24 mouse cellular contexts compared by ENCODE assay signal in the genomic region with DNA sequence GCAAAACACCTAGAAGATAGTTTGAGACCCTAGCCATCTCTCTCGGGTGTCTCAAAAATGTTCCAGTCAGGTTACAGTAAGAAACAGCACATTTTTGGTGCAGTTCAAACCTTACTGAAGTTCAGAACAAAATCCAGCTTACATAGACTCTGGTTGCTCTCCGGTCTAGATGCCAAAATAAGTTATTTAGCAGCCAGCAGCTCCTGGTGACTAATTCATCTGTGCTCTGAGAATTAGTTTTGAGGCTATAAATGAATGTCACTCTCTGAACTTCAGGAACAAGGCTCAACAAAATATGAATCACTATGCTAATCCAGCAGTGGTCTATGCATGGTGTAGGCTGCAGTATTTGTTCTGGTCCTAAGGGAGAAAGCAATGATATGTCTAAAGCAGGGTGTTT.
DNase-seq lines count a peak whose midpoint lies in the region; ATAC-seq and TF ChIP-seq lines count a peak whose summit lies in the region.
"Had no signal": no experiment of that assay in that cellular context is flagged by ENCODE, and none has a peak within 500 bp of the region (broad histone marks: within the 10 kb centered on the region; RNA-seq: fewer than 3 reads in every experiment).

No protein-coding gene starts in this region.

- H3K36me3 ChIP-seq in heart, adult 2 months (ENCODE audit: control insufficient read depth, insufficient read depth, low read length): peaks cover 3% of the 10 kb centered on the region
- no peaks in the 10 kb centered on the region for H3K36me3 ChIP-seq in heart, embryonic 14.5 days (ENCODE audit: control insufficient read depth, insufficient read depth, low read length)
- H3K36me3 ChIP-seq: forebrain, embryonic 15.5 days; liver, embryonic 13.5 days; midbrain, embryonic 13.5 days; neural tube, embryonic 13.5 days had no signal

- H3K9me3 ChIP-seq in heart, embryonic 14.5 days (ENCODE audit: control insufficient read depth, low read length): no peaks in the 10 kb centered on the region
- H3K9me3 ChIP-seq: forebrain, embryonic 15.5 days; liver, embryonic 13.5 days; midbrain, embryonic 13.5 days; neural tube, embryonic 13.5 days had no signal

- no peak for ATAC-seq in heart, embryonic 14.5 days (ENCODE audit: insufficient number of reproducible peaks, insufficient read depth, low FRiP score, low read depth)
- peak; percentile 57 for ATAC-seq in Patski
- ATAC-seq: forebrain, embryonic 15.5 days; midbrain, embryonic 13.5 days had no signal

- POLR2A ChIA-PET in Patski (lab: Charles Lee): interaction anchor here (1.2 kb wide), 1 partner anchor 15 kb away, joined by 3 read pairs; no protein-coding TSS in a partner anchor

- peak overlapping the region; percentile 38 for H3K27ac ChIP-seq in heart, adult 2 months
- peak overlapping the region; percentile 67 to 70 for H3K27ac ChIP-seq in heart, embryonic 14.5 days (replicated peaks in 1 of 2; ENCODE audit: control insufficient read depth in 1 of 2, insufficient read depth in 1 of 2, low read depth in 2 of 2, low read length in 2 of 2)
- H3K27ac ChIP-seq: forebrain, embryonic 15.5 days; hindbrain, embryonic 14.5 days; kidney, postnatal 0 days; liver, embryonic 13.5 days; macrophage; midbrain, embryonic 13.5 days; neural tube, embryonic 13.5 days had no signal

- no peak overlapping the region for H3K4me2 ChIP-seq in heart, embryonic 14.5 days (ENCODE audit: low read length)
- H3K4me2 ChIP-seq: forebrain, embryonic 15.5 days; hindbrain, embryonic 14.5 days; liver, embryonic 13.5 days; midbrain, embryonic 13.5 days; neural tube, embryonic 13.5 days had no signal

- no peak for TF ChIP-seq POLR2A in heart, adult 2 months (IDR thresholded peaks at IDR 0.05; ENCODE audit: insufficient read depth, low read depth, low read length)

- H3K79me2 ChIP-seq in heart, adult 2 months (replicated peaks; ENCODE audit: control insufficient read depth, insufficient read depth, low read length): no peaks in the 10 kb centered on the region

- H3K4me1 ChIP-seq in heart, adult 2 months (ENCODE audit: control insufficient read depth, insufficient read depth, low read length): no peaks in the 10 kb centered on the region; the same call in 1 of the 2 replicates
- H3K4me1 ChIP-seq in heart, embryonic 14.5 days (ENCODE audit: control insufficient read depth in 2 of 2, insufficient read depth in 2 of 2, low read length in 2 of 2): peaks cover 0 to 5% of the 10 kb centered on the region in 2 experiments; a peak in 2 of 4 replicates
- H3K4me1 ChIP-seq: forebrain, embryonic 15.5 days; liver, embryonic 13.5 days; midbrain, embryonic 13.5 days; neural tube, embryonic 13.5 days had no signal

- DNase-seq in heart, adult 2 months: no peak
- no peak for DNase-seq in heart, adult 9 months (ENCODE audit: low spot score in 2 of 2)
- no peak for DNase-seq in heart, postnatal 36 days
- peak; percentile 24 for DNase-seq in Patski (ENCODE audit: low read depth, low spot score)
- peak; percentile 7 for DNase-seq in fibroblast of lung, adult 2 months (ENCODE audit: low read depth)
- DNase-seq in spleen, adult 12 weeks (ENCODE audit: low spot score): no peak
- DNase-seq: cerebellum, adult 11 months; cerebellum, adult 9-10 months; cerebellum, postnatal 36 days; gastrocnemius, postnatal 25 days; layer of hippocampus, postnatal 36 days; left cerebral cortex, postnatal 4 days; liver, embryonic 13.5 days; lung, adult 2 months; lung, postnatal 10 days; right cerebral cortex, postnatal 4 days; thymus, postnatal 4 days had no signal

- no peak overlapping the region for H3K4me3 ChIP-seq in heart, adult 2 months
- H3K4me3 ChIP-seq in heart, embryonic 14.5 days (ENCODE audit: control insufficient read depth in 1 of 2, insufficient read depth in 1 of 2, low read depth in 1 of 2, low read length in 2 of 2): no peak overlapping the region
- H3K4me3 ChIP-seq: forebrain, embryonic 15.5 days; liver, embryonic 13.5 days; midbrain, embryonic 13.5 days; neural tube, embryonic 13.5 days had no signal

- no peak for TF ChIP-seq EP300 in heart, adult 2 months (IDR thresholded peaks at IDR 0.05; ENCODE audit: insufficient read depth, low read depth, low read length)

- intact Hi-C loops in heart, adult 2 months (cut with DNase I): no loop called here
- intact Hi-C loops in heart, postnatal 36 days (cut with DNase I): no loop called here

- in situ Hi-C loops in Patski (cut with MboI; ENCODE audit: low pct_unique_long_range_greater_than_20kb): no loop called here

- CTCF ChIA-PET in Patski (lab: Charles Lee): no interaction called here

- 61% methylated on average over 2 of the region's 2 CpGs for WGBS in heart, adult 2 months
- 64% methylated on average over 2 of the region's 2 CpGs for WGBS in heart, embryonic 14.5 days

- no peaks in the 10 kb centered on the region for H3K27me3 ChIP-seq in heart, adult 2 months (ENCODE audit: control insufficient read depth, insufficient read depth, low read length)
- H3K27me3 ChIP-seq in heart, embryonic 14.5 days (ENCODE audit: control insufficient read depth, insufficient read depth, low read length): no peaks in the 10 kb centered on the region
- H3K27me3 ChIP-seq in Patski: no peaks in the 10 kb centered on the region
- H3K27me3 ChIP-seq: forebrain, embryonic 15.5 days; liver, embryonic 13.5 days; midbrain, embryonic 13.5 days; neural tube, embryonic 13.5 days had no signal

- H3K9ac ChIP-seq in heart, adult 2 months (ENCODE audit: low read depth, low read length): no peak overlapping the region
- no peak overlapping the region for H3K9ac ChIP-seq in heart, embryonic 14.5 days (ENCODE audit: low read length)
- H3K9ac ChIP-seq: forebrain, embryonic 15.5 days; hindbrain, embryonic 14.5 days; liver, embryonic 13.5 days; midbrain, embryonic 13.5 days; neural tube, embryonic 13.5 days had no signal

- no peak for TF ChIP-seq CTCF in heart, adult 2 months (IDR thresholded peaks at IDR 0.05)
- no peak for TF ChIP-seq CTCF in Patski (IDR thresholded peaks at IDR 0.05)

Comparison
In these comparisons a context has a peak if more than half of its experiments do, and no peak if none do; other contexts are left out.
1. DNase-seq: peak in Patski (single experiment) and fibroblast of lung, adult 2 months (single experiment); none in heart, adult 2 months (0 of 2), heart, adult 9 months (0 of 2), heart, postnatal 36 days (0 of 2) and spleen, adult 12 weeks (single experiment).